Mouse (Mus musculus): ENCODE measurements around the gene Zfp872. TPM values are rescaled to one million over a fixed set of nuclear protein-coding genes. Genes with fewer than 3 reads are reported as not detected.

The Zfp872 gene
- polyA plus RNA-seq (2017; shearing (Covaris generic)), result not detected

DNA sequence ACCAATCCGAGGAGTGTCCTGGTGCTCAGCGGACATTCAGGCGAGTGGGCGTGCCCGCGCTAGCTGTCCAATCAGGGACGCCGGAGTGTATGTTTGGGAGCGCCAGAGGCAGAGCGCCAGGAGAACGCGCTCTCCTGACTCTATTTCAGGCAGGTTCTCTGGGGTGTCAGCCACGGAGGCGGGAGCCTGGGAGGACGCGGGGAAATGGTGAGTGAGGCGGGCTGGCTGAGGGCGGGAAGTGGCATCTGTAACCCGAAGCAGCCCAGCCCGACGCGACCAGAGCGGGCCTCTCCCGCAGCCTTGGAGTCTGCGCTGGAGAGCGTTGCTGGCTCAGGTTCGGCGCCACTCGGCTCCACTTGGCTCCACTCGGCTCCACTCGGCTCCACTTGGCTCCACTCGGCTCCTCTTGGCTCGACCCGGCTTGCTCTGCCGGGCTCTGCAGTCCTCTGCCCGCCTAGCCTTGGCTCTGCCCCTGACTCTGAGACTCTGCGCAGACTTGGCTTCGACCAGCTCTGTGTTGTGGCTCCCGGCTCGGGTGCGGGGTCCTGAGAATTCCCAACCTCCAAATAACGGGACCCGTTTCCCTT is at the start of gene Zfp872:
Zfp872 (plus strand) TSS at position 66 of the 587 bp plus-strand sequence.

GRCm38 (mm10) chr9:22156497-22157245 is 31.2 kb upstream of the Zfp872 start, which contains the start of gene Pigyl:
Gene Pigyl (plus strand): TSS chr9:22156846.

GRCm38 (mm10) chr9:22225581-22226388 is 37.9 kb downstream of the Zfp872 start, which contains the start of gene Zfp809:
Gene Zfp809 (plus strand): TSS chr9:22225714.

Other genes with a start within 250 kb of the Zfp872 start
- 14.6 TPM for gene Swsap1, start 232.3 kb upstream of the Zfp872 start, polyA plus RNA-seq (2017; shearing (Covaris generic))
- 0.45 TPM for gene Epor, start 224.6 kb upstream of the Zfp872 start, polyA plus RNA-seq (2017; shearing (Covaris generic))
- not detected for gene Rgl3, start 198.6 kb upstream of the Zfp872 start, polyA plus RNA-seq (2017; shearing (Covaris generic))
- not detected for gene Ccdc151, start 185.5 kb upstream of the Zfp872 start, polyA plus RNA-seq (2017; shearing (Covaris generic))
- 83.1 TPM for gene Prkcsh, start 185.3 kb upstream of the Zfp872 start, polyA plus RNA-seq (2017; shearing (Covaris generic))
- gene Elavl3, start 136.1 kb upstream of the Zfp872 start, polyA plus RNA-seq (2017; shearing (Covaris generic)), result not detected
- not detected for gene Gm49318, start 116.8 kb upstream of the Zfp872 start, polyA plus RNA-seq (2017; shearing (Covaris generic))
- 26.5 TPM for gene Zfp653, start 116.7 kb upstream of the Zfp872 start, polyA plus RNA-seq (2017; shearing (Covaris generic))
- 52.0 TPM for gene Ecsit, start 102.7 kb upstream of the Zfp872 start, polyA plus RNA-seq (2017; shearing (Covaris generic))
- 0.07 TPM for gene Cnn1, start 88.9 kb upstream of the Zfp872 start, polyA plus RNA-seq (2017; shearing (Covaris generic))
- gene Elof1, start 70.9 kb upstream of the Zfp872 start, polyA plus RNA-seq (2017; shearing (Covaris generic)), result 72.2 TPM
- 278 TPM for gene Acp5, start 52.4 kb upstream of the Zfp872 start, polyA plus RNA-seq (2017; shearing (Covaris generic))
- gene Pigyl, start 31.2 kb upstream of the Zfp872 start, polyA plus RNA-seq (2017; shearing (Covaris generic)), result 38.4 TPM
- 46.6 TPM for gene Zfp809, start 37.6 kb downstream of the Zfp872 start, polyA plus RNA-seq (2017; shearing (Covaris generic))
- 4.5 TPM for gene Zfp599, start 71.8 kb downstream of the Zfp872 start, polyA plus RNA-seq (2017; shearing (Covaris generic))
- gene Zfp810, start 119.6 kb downstream of the Zfp872 start, polyA plus RNA-seq (2017; shearing (Covaris generic)), result 20.6 TPM
- gene Anln, start 201.1 kb downstream of the Zfp872 start, polyA plus RNA-seq (2017; shearing (Covaris generic)), result 0.77 TPM
- 0.81 TPM for gene 9530077C05Rik, start 223.4 kb downstream of the Zfp872 start, polyA plus RNA-seq (2017; shearing (Covaris generic))